27 mouse cellular contexts compared by ENCODE assay signal in the genomic region with DNA sequence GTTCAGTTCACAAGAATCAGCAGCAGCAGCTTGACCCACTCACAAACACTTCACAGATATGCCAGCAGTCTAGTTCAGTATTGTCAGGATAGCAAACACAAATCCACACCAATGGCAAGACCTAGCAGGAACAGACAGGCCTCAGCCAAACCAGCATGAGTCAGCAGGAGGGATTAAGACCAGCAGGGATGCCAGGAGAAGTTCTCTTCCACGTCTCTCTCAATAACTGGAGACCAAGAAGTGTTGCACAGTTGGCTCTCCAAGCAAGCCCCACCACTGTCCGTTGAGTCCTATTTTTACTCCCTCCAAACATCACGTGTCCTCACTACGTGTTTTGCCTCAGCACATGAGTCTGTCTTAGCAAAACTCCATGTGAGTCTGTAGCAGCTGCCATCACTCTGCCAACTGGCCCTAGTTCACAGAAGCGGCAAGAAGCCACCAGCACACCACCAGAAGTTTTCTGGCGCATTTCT. TPM values are rescaled to one million over a fixed set of nuclear protein-coding genes. Genes with fewer than 3 reads are reported as not detected.
DNase-seq lines count a peak whose midpoint lies in the region; ATAC-seq and TF ChIP-seq lines count a peak whose summit lies in the region.
"Had no signal": no experiment of that assay in that cellular context is flagged by ENCODE, and none has a peak within 500 bp of the region (broad histone marks: within the 10 kb centered on the region; RNA-seq: fewer than 3 reads in every experiment).

No protein-coding gene starts in this region.

- H3K9me3 ChIP-seq in heart, embryonic 12.5 days (replicated peaks) = peaks cover 7% of the 10 kb centered on the region; the same call in 1 of the 2 replicates
- H3K9me3 ChIP-seq: embryonic facial prominence, embryonic 15.5 days; hindbrain, embryonic 15.5 days; midbrain, embryonic 15.5 days; neural tube, embryonic 15.5 days had no signal

- no peaks in the 10 kb centered on the region for H3K79me2 ChIP-seq in heart, adult 2 months (replicated peaks; ENCODE audit: control insufficient read depth, insufficient read depth, low read length)

- H3K4me3 ChIP-seq in heart, adult 2 months = no peak overlapping the region
- no peak overlapping the region for H3K4me3 ChIP-seq in heart, embryonic 12.5 days
- H3K4me3 ChIP-seq: embryonic facial prominence, embryonic 15.5 days; forebrain, embryonic 10.5 days; hindbrain, embryonic 15.5 days; left cerebral cortex, adult 2 months; megakaryocyte, embryonic 14.5 days; midbrain, embryonic 15.5 days; neural tube, embryonic 15.5 days had no signal

- no peaks in the 10 kb centered on the region for H3K36me3 ChIP-seq in heart, adult 2 months (ENCODE audit: control insufficient read depth, insufficient read depth, low read length)
- H3K36me3 ChIP-seq in heart, embryonic 12.5 days = no peaks in the 10 kb centered on the region
- H3K36me3 ChIP-seq: embryonic facial prominence, embryonic 15.5 days; forebrain, embryonic 10.5 days; G1E; hindbrain, embryonic 15.5 days; midbrain, embryonic 15.5 days; neural tube, embryonic 15.5 days had no signal

- intact Hi-C loops in heart, adult 2 months (cut with DNase I) = no loop called here

- DNase-seq in heart, adult 2 months = no peak
- peak; percentile 52 for DNase-seq in 3T3-L1 (ENCODE audit: low read depth, low spot score)
- peak; percentile 80 for DNase-seq in gonadal fat pad, adult 2 months (ENCODE audit: low read depth)
- peak; percentile 76 for DNase-seq in lung, postnatal 36 days
- DNase-seq in ovary, postnatal 14 days (ENCODE audit: low spot score) = no peak
- DNase-seq: adrenal gland, postnatal 14 days; cerebellum, adult 11 months; cerebellum, postnatal 14 days; forebrain, postnatal 0 days; heart, postnatal 14 days; kidney, adult 11 months; layer of hippocampus, adult 9-11 months; left cerebral cortex, postnatal 4 days; liver; right cerebral cortex, postnatal 14 days; thymus, postnatal 4 days had no signal

- no peak overlapping the region for H3K9ac ChIP-seq in heart, adult 2 months (ENCODE audit: low read depth, low read length)
- no peak overlapping the region for H3K9ac ChIP-seq in heart, embryonic 12.5 days
- H3K9ac ChIP-seq: embryonic facial prominence, embryonic 15.5 days; forebrain, postnatal 0 days; hindbrain, embryonic 15.5 days; midbrain, embryonic 15.5 days; neural tube, embryonic 15.5 days had no signal

- no peak overlapping the region for H3K27ac ChIP-seq in heart, adult 2 months
- H3K27ac ChIP-seq in heart, embryonic 12.5 days (ENCODE audit: poor library complexity, severe bottlenecking) = no peak overlapping the region
- H3K27ac ChIP-seq: embryonic facial prominence, embryonic 15.5 days; forebrain, embryonic 10.5 days; hindbrain, embryonic 15.5 days; kidney, postnatal 0 days; left cerebral cortex, adult 2 months; midbrain, embryonic 15.5 days; neural tube, embryonic 15.5 days had no signal

- 0 out of 2 replicates have a peak, but pooled peaks have one; percentile 25 for TF ChIP-seq EP300 in heart, adult 2 months (IDR thresholded peaks at IDR 0.05; ENCODE audit: insufficient read depth, low read depth, low read length)

- no peak overlapping the region for H3K4me2 ChIP-seq in heart, embryonic 12.5 days
- H3K4me2 ChIP-seq: embryonic facial prominence, embryonic 15.5 days; hindbrain, embryonic 15.5 days; midbrain, embryonic 15.5 days; neural tube, embryonic 15.5 days had no signal

- no peaks in the 10 kb centered on the region for H3K27me3 ChIP-seq in heart, adult 2 months (ENCODE audit: control insufficient read depth, insufficient read depth, low read length)
- 0 out of 2 replicates have a peak, but pooled peaks cover 4% of the 10 kb centered on the region for H3K27me3 ChIP-seq in heart, embryonic 12.5 days (replicated peaks)
- H3K27me3 ChIP-seq: embryonic facial prominence, embryonic 15.5 days; hindbrain, embryonic 15.5 days; midbrain, embryonic 15.5 days; neural tube, embryonic 15.5 days had no signal

- WGBS in heart, adult 2 months = 74% methylated on average over 6 of the region's 6 CpGs
- 85% methylated on average over 6 of the region's 6 CpGs for WGBS in heart, embryonic 12.5 days

- TF ChIP-seq CTCF in heart, adult 2 months (IDR thresholded peaks at IDR 0.05) = no peak

- H3K4me1 ChIP-seq in heart, adult 2 months (ENCODE audit: control insufficient read depth, insufficient read depth, low read length) = peaks cover 10% of the 10 kb centered on the region
- peaks cover 28% of the 10 kb centered on the region for H3K4me1 ChIP-seq in heart, embryonic 12.5 days (replicated peaks)
- H3K4me1 ChIP-seq: hindbrain, embryonic 15.5 days; midbrain, embryonic 15.5 days had no signal

- TF ChIP-seq POLR2A in heart, adult 2 months (IDR thresholded peaks at IDR 0.05; ENCODE audit: insufficient read depth, low read depth, low read length) = no peak

- ATAC-seq in heart, embryonic 12.5 days (ENCODE audit: insufficient number of reproducible peaks, low FRiP score) = no peak
- no peak for ATAC-seq in CD4-positive, CD25-positive, alpha-beta regulatory T cell, adult 4 months
- ATAC-seq: forebrain, postnatal 0 days; midbrain, embryonic 15.5 days had no signal

RNA-seq across cellular contexts. Expression of a gene that starts 11.1 kb away (rescaled TPM):
- total RNA-seq in heart, adult 2 months (2021) = 1 to 10 TPM; 3.2 to 8.5 TPM
- polyA plus RNA-seq in heart, adult 2 months (2012; rRNA removed) = 4.0 and 5.3 TPM in 2 replicates
- 16.5 and 17.6 TPM in 2 replicates for polyA plus RNA-seq in heart, embryonic 12.5 days (2016; fragmentation: Nextera tagmentation; extraction: Ambion mirVana)
- 9.6 and 11.7 TPM in 2 replicates for polyA plus RNA-seq in gonadal fat pad, adult 2 months (2012; rRNA removed)
- under 1 TPM in 1 of 2 experiments, not detected in 1; 0.28 TPM for polyA plus RNA-seq in CD4-positive, CD25-positive, alpha-beta regulatory T cell, adult 4 months (2017; shearing (Covaris generic))
- polyA plus RNA-seq: G1E had no signal

RNA-seq across cellular contexts. Expression of a gene that starts 36.6 kb away (rescaled TPM):
- total RNA-seq in heart, adult 2 months (2021) = 1 to 10 TPM in 1 of 2 experiments, not detected in 1; 4.4 TPM
- 0.50 and 7.0 TPM in 2 replicates for polyA plus RNA-seq in heart, adult 2 months (2012; rRNA removed)
- polyA plus RNA-seq in heart, embryonic 12.5 days (2016; fragmentation: Nextera tagmentation; extraction: Ambion mirVana) = 2.5 and 2.8 TPM in 2 replicates
- 0.42 and 0.45 TPM in 2 replicates for polyA plus RNA-seq in gonadal fat pad, adult 2 months (2012; rRNA removed)
- polyA plus RNA-seq in CD4-positive, CD25-positive, alpha-beta regulatory T cell, adult 4 months (2017; shearing (Covaris generic)) = not detected
- total RNA-seq: G1E had no signal
- polyA plus RNA-seq: forebrain, embryonic 10.5 days; G1E; kidney, postnatal 0 days had no signal

RNA-seq across cellular contexts. Expression of a gene that starts 40.2 kb away (rescaled TPM):
- total RNA-seq in heart, adult 2 months (2021) = over 10,000 TPM in 1 of 2 experiments, 1,000 to 10,000 TPM in 1; 4,976 to 34,253 TPM
- polyA plus RNA-seq in heart, adult 2 months (2012; rRNA removed) = 9,938 and 81,467 TPM in 2 replicates
- 25,253 and 27,825 TPM in 2 replicates for polyA plus RNA-seq in heart, embryonic 12.5 days (2016; fragmentation: Nextera tagmentation; extraction: Ambion mirVana)
- polyA plus RNA-seq in gonadal fat pad, adult 2 months (2012; rRNA removed) = 2,488 and 5,855 TPM in 2 replicates
- 10 to 100 TPM in 1 of 2 experiments, not detected in 1; 13.1 TPM for polyA plus RNA-seq in CD4-positive, CD25-positive, alpha-beta regulatory T cell, adult 4 months (2017; shearing (Covaris generic))

RNA-seq across cellular contexts. Expression of a gene that starts 49.7 kb away (rescaled TPM):
- total RNA-seq in heart, adult 2 months (2021) = 1 to 10 TPM in 1 of 2 experiments, under 1 TPM in 1; 0.70 to 2.4 TPM
- 1.5 and 3.8 TPM in 2 replicates for polyA plus RNA-seq in heart, adult 2 months (2012; rRNA removed)
- 15.7 and 18.1 TPM in 2 replicates for polyA plus RNA-seq in heart, embryonic 12.5 days (2016; fragmentation: Nextera tagmentation; extraction: Ambion mirVana)
- 0.24 and 0.57 TPM in 2 replicates for polyA plus RNA-seq in gonadal fat pad, adult 2 months (2012; rRNA removed)
- polyA plus RNA-seq in CD4-positive, CD25-positive, alpha-beta regulatory T cell, adult 4 months (2017; shearing (Covaris generic)) = not detected
- total RNA-seq: left cerebral cortex, adult 2 months had no signal

RNA-seq across cellular contexts. Expression of a gene that starts 53.2 kb away (rescaled TPM):
- total RNA-seq in heart, adult 2 months (2021) = over 10,000 TPM in 1 of 2 experiments, 1,000 to 10,000 TPM in 1; 5,353 to 37,215 TPM
- polyA plus RNA-seq in heart, adult 2 months (2012; rRNA removed) = 3,162 and 34,446 TPM in 2 replicates
- 11,592 and 12,808 TPM in 2 replicates for polyA plus RNA-seq in heart, embryonic 12.5 days (2016; fragmentation: Nextera tagmentation; extraction: Ambion mirVana)
- polyA plus RNA-seq in gonadal fat pad, adult 2 months (2012; rRNA removed) = 903 and 2,048 TPM in 2 replicates
- polyA plus RNA-seq in CD4-positive, CD25-positive, alpha-beta regulatory T cell, adult 4 months (2017; shearing (Covaris generic)) = 1 to 10 TPM; 3.9 to 4.5 TPM

Comparison
In these comparisons a context has a peak if more than half of its experiments do, and no peak if none do; other contexts are left out.
1. DNase-seq: peak in 3T3-L1 (single experiment), gonadal fat pad, adult 2 months (single experiment) and lung, postnatal 36 days (single experiment); none in heart, adult 2 months (0 of 2) and ovary, postnatal 14 days (single experiment).
2. RNA of a gene that starts 40.2 kb away (polyA plus RNA-seq): 9,938 to 81,467 TPM in heart, adult 2 months, 25,253 to 27,825 TPM in heart, embryonic 12.5 days and 2,488 to 5,855 TPM in gonadal fat pad, adult 2 months; 13.1 TPM in CD4-positive, CD25-positive, alpha-beta regulatory T cell, adult 4 months; every median in the first group is over 100 times any median in the second.